Mouse (Mus musculus) forebrain, embryonic 11.5 days (tissue): ENCODE measurements at regions not wholly inside any gene's neighbourhood (a gene's known extent, or its start where the extent isn't known, plus 50 kb on each side); places are given as distances from the start of the nearest gene placed in this dataset.

ENCODE experiments used
- ATAC-seq: fragments of 200-750 bp; cut with Nextera tagmentation; replicated peaks from 2 replicates; pipeline ENCODE4 v1.8.0; 2017; ENCODE audit warnings: moderate TSS enrichment; ENCODE audit not compliant: low FRiP score
- DNase-seq: peaks from one replicate; pipeline ENCODE4 v3.0.0-alpha.2; 2017; ENCODE audit warnings: low spot score
- H3K27ac ChIP-seq: fragments of 300-500 bp; sonication (generic); 2 replicates; pipeline ENCODE4 v1.5.1; 2014; ENCODE audit warnings: low read depth, low read length
- H3K27me3 ChIP-seq: fragments of 300-500 bp; sonication (generic); 2 replicates; pipeline ENCODE4 v1.6.1; 2014; ENCODE audit warnings: mild to moderate bottlenecking, low read length, mixed read lengths; ENCODE audit not compliant: control insufficient read depth, insufficient read depth
- H3K36me3 ChIP-seq: fragments of 300-500 bp; sonication (generic); 2 replicates; pipeline ENCODE4 v1.6.1; 2014; ENCODE audit warnings: mild to moderate bottlenecking, low read length, moderate library complexity, mixed read lengths; ENCODE audit not compliant: control insufficient read depth, insufficient read depth
- H3K4me1 ChIP-seq: fragments of 300-500 bp; sonication (generic); replicated peaks from 2 replicates; pipeline ENCODE4 v1.6.1; 2014; ENCODE audit warnings: low read length, mixed read lengths; ENCODE audit not compliant: control insufficient read depth, insufficient read depth
- H3K4me2 ChIP-seq: fragments of 300-500 bp; sonication (generic); 2 replicates; pipeline ENCODE4 v1.6.1; 2014; ENCODE audit warnings: low read depth, mild to moderate bottlenecking, low read length, moderate library complexity, mixed read lengths; ENCODE audit not compliant: severe bottlenecking
- H3K4me3 ChIP-seq: fragments of 300-500 bp; sonication (generic); 2 replicates; pipeline ENCODE4 v1.5.1; 2014; ENCODE audit warnings: low read depth, low read length
- H3K9ac ChIP-seq: fragments of 300-500 bp; sonication (generic); 2 replicates; pipeline ENCODE4 v1.6.1; 2014; ENCODE audit warnings: low read length
- H3K9me3 ChIP-seq: fragments of 300-500 bp; sonication (generic); 2 replicates; pipeline ENCODE4 v1.6.1; 2016; ENCODE audit warnings: low read length, mixed read lengths; ENCODE audit not compliant: control insufficient read depth
- WGBS: fragments of 180-500 bp; shearing (Covaris S2); extraction: QIAGEN DNeasy Blood & Tissue Kit; methylation state at CpG from one replicate; pipeline ENCODE4 v1.1.7; 2014; 5-methylcytosine and 5-hydroxymethylcytosine counted together

DNA sequence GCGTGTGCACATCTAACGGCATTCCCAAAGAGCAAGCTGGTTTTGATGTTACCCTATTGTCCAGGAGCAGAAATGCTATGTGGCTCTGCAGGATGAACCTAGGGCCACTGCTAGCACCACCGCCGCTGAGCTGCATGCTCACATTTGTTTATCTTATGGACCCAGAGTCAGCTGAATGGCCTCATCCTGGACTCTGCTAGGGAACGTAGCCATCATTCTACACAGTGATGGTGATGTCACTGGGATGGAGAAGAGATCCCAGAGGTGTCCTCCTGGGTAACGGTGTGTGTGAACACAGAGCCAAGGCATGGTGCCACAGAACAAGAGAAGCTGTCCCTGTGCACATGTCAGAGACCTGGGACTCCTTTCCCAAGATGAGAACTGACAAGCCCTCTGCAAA, 352.4 kb upstream of the Zfp507 start:
- Histone ChIP-seq H3K4me2 (no peak overlapping the region), H3K9ac (no peak overlapping the region), H3K27ac (no peak overlapping the region), H3K9me3 (no peaks in the 10 kb centered on the region), H3K4me3 (no peak overlapping the region), H3K4me1 (no peaks in the 10 kb centered on the region), H3K36me3 (no peaks in the 10 kb centered on the region), H3K27me3 (no peaks in the 10 kb centered on the region)
- 85% methylated on average over 6 of the region's 6 CpGs for WGBS
- ATAC-seq (no peak), DNase-seq (no peak)

DNA sequence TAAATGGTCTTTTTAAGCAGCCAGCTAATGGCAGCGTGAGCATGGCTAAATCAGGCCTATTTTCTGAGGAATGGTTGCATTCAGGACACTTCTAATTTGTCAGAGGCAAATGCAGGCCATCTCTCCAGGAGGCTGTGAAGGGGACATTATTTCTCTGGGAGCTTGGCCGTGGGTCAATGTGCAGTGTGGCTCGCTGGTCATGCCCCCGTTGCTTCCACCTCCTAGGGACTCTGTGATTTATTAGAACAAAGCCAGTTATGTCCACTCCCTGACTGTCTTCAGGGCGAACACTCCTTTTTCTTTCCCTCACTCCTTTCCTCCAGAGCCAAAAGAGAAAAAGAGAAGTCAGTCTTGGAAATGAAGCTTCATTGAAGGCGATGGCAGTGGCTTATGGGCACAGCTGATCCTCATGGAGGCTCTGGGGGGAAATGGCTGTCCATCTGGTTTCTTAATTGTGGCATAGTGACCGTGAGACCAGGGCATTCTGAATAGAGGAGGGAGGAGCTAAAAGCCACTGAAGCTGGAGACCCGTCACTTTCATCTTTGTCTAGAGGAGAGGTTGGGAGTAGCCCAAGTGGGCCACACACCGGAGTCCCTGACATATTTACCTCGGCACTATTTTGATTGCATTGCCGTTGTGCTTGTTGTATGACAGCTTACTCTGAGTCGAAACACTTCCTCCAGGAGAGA, 348.2 kb upstream of the Zfp507 start:
- 37% methylated on average over 12 of the region's 12 CpGs for WGBS
- H3K36me3 ChIP-seq: no peaks in the 10 kb centered on the region
- no peaks in the 10 kb centered on the region for H3K9me3 ChIP-seq
- ATAC-seq (no peak), DNase-seq (no peak)
- H3K4me1 ChIP-seq: no peaks in the 10 kb centered on the region
- H3K4me3 ChIP-seq: no peak overlapping the region
- no peaks in the 10 kb centered on the region for H3K27me3 ChIP-seq
- H3K4me2 ChIP-seq: no peak overlapping the region
- no peak overlapping the region for H3K9ac ChIP-seq
- H3K27ac ChIP-seq: no peak overlapping the region

DNA sequence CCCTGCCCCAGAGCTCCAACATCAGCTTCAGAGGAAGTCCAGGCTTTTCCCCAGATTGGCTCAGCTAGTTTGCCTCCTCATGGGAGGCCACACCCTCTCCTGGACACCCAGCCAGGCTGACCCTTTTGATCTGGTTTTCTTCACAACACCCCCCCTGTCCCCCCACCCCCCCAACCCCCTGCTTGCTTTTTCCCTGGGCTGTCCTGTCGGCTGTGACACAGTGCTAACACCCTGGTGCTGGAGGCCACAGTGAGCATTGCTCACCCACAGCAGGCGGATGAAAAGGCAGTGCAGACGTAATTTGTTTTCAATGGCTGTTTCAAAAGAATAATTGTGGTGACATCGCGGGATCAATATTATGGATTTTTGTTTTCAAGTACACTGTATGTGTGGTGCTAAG, 333.8 kb upstream of the Zfp507 start:
- Histone ChIP-seq H3K4me1 (peaks cover 6% of the 10 kb centered on the region), H3K9ac (no peak overlapping the region), H3K27me3 (no peaks in the 10 kb centered on the region), H3K4me2 (no peak overlapping the region), H3K4me3 (no peak overlapping the region), H3K9me3 (no peaks in the 10 kb centered on the region), H3K27ac (no peak overlapping the region), H3K36me3 (no peaks in the 10 kb centered on the region)
- peak; percentile 49; the same call in 1 of the 2 replicates for ATAC-seq
- WGBS: 42% methylated on average over 5 of the region's 5 CpGs
- no peak for DNase-seq

DNA sequence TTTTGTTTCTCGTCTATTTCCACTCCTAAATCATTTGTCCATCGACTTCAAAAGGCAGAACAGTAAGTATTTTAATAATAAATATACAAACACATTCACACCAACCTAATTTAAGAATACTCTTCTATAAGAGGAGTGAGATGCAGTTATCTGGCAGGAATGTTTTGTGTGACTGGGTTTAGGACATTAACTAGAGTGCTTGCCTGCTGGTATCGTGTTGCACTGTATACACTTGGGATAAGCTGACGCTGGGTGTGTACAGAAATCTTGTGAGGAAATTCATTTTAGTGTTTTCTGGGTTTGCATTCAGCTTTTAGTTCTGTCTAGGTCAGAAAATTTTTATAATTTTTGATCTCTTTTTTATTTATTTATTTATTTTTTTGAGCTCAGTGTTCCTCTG, 331.8 kb upstream of the Zfp507 start:
- DNase-seq (no peak), ATAC-seq (no peak)
- Histone ChIP-seq H3K27me3 (no peaks in the 10 kb centered on the region), H3K4me1 (peaks cover 7% of the 10 kb centered on the region), H3K4me2 (no peak overlapping the region), H3K27ac (no peak overlapping the region), H3K9me3 (no peaks in the 10 kb centered on the region), H3K9ac (no peak overlapping the region), H3K4me3 (no peak overlapping the region), H3K36me3 (no peaks in the 10 kb centered on the region)
- 81% methylated on average over 4 of the region's 4 CpGs for WGBS

DNA sequence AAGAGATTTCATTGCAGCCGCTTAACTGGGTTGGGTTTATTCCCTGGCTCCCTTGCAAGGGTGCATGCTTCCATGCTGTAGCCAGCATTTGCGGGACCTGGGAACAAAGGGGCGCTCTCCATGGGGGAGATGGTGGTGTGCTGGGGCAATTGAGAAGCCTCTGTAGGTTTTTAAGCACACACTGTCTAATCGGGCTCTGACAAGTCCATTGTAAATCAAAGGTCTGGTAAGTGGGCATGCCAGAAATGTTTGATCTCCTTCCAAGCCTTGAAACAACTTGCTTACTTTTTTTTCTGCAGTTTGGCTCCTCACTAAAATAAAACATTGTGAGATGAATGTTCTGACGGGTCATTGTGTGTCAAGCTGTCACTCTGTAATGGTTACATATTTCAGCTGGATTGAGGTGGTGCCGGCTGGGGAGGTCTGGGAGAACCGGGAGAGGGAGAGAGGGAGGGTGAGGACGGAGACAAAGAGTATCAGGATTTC, 330.9 kb upstream of the Zfp507 start:
- peak; percentile 57; the same call in 1 of the 2 replicates for ATAC-seq
- H3K4me2 ChIP-seq: peak overlapping the region; percentile 21; the same call in 1 of the 2 replicates

DNA sequence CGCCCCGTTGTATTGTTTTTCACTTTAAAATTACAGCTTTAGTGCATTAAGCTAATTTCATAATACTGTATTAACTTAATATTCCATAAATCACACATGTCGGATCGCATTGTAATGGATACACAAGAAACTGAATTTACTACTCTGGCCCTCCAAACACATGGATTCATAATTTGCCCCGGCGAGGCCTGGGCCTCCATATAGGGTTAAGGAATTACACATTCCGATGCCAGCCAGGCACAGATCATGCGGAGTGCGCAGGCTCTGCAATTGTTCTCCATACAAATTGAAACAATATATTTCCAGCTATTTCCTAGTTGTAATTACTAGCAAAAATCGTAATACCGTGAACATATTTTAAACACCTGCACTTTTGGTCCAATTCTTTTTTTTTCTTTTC, 330.2 kb upstream of the Zfp507 start:
- Histone ChIP-seq H3K9ac (no peak overlapping the region), H3K9me3 (no peaks in the 10 kb centered on the region), H3K27me3 (no peaks in the 10 kb centered on the region), H3K4me3 (no peak overlapping the region), H3K36me3 (no peaks in the 10 kb centered on the region), H3K27ac (no peak overlapping the region), H3K4me1 (peaks cover 11% of the 10 kb centered on the region), H3K4me2 (no peak overlapping the region)
- ATAC-seq (no peak), DNase-seq (no peak)
- 79% methylated on average over 11 of the region's 11 CpGs for WGBS

More for the DNA sequence above, 330.9 kb upstream of the Zfp507 start:
- Histone ChIP-seq H3K4me1 (peaks cover 11% of the 10 kb centered on the region), H3K9ac (peak overlapping the region; percentile 23; the same call in 1 of the 2 replicates), H3K27ac (0 out of 2 replicates have a peak overlapping the region, but pooled peaks have one; percentile 25), H3K9me3 (no peaks in the 10 kb centered on the region), H3K36me3 (no peaks in the 10 kb centered on the region), H3K27me3 (no peaks in the 10 kb centered on the region), H3K4me3 (no peak overlapping the region)
- 6% methylated on average over 8 of the region's 8 CpGs for WGBS
- DNase-seq: no peak

DNA sequence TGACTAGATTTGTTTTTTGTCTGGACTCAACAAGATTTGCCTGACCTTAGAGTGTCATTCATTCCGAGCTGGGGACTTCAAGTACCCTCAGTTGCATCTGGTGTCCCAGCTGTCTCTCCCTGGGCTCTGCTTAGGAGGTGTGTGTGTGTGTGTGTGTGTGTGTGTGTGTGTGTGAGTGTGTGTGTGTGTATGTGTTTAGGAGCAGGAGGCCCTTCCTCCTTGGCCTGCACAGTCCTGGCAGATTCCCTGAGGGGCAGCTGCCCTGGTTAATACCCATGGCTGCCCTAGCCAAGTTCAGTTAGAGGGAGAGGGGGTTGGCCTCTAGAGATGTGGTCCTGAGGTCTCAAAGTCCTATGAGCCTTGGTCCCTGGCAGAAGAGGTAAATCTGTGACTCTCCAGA, 329.8 kb upstream of the Zfp507 start:
- H3K4me3 ChIP-seq: no peak overlapping the region
- H3K4me1 ChIP-seq: peaks cover 11% of the 10 kb centered on the region
- WGBS: 54% methylated on average over 1 of the region's 1 CpGs
- no peak overlapping the region for H3K9ac ChIP-seq
- H3K36me3 ChIP-seq: no peaks in the 10 kb centered on the region
- H3K27ac ChIP-seq: no peak overlapping the region
- DNase-seq (no peak), ATAC-seq (no peak)
- H3K9me3 ChIP-seq: no peaks in the 10 kb centered on the region
- no peak overlapping the region for H3K4me2 ChIP-seq
- no peaks in the 10 kb centered on the region for H3K27me3 ChIP-seq

DNA sequence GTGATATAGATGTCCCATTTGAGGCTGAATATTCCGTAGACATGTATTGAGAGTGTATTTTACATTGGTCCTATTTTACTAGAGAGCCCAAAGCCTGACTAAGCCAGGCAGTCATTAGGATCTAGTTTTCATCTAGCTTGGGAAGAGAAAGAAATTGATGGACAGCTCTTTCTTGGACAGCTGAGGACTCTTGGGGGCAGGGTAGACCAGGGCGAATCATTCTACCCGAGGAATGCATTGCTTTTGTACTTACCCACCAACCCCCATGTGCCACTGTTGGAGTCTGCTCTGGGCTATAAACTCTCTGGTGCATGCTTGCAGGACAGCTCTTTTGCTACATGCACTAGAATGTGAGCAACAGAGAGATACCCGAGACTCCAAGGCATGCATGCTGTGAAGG, 294.3 kb upstream of the Zfp507 start:
- H3K9ac ChIP-seq: no peak overlapping the region
- 87% methylated on average over 4 of the region's 4 CpGs for WGBS
- DNase-seq (no peak), ATAC-seq (no peak)
- no peaks in the 10 kb centered on the region for H3K9me3 ChIP-seq
- H3K4me3 ChIP-seq: no peak overlapping the region
- no peaks in the 10 kb centered on the region for H3K4me1 ChIP-seq
- H3K27me3 ChIP-seq: no peaks in the 10 kb centered on the region
- no peaks in the 10 kb centered on the region for H3K36me3 ChIP-seq
- no peak overlapping the region for H3K4me2 ChIP-seq
- no peak overlapping the region for H3K27ac ChIP-seq
